Mouse (Mus musculus): ENCODE measurements around the gene Grin2b.

DNA sequence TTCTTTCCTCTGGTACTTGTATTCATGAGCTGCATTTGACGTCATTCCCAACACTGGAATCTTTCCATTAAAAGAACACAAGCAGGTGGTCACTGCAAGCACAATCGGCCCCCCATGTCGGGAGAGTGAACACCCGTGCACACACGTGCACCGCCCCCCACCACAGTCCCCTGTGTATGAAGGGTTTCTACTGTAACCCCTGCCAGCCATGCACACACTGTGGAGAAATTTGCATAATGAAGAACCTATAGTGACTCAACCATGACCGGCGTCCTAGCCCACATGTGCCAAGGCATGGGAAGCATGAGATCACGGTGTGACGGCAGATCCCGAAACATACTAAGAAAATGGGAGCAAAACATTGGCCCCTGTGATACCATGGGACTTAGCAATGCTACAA is 179.9 kb downstream of the Grin2b start:
- no peak for TF ChIP-seq CTCF (IDR thresholded peaks at IDR 0.05; ENCODE audit: low read depth, low read length)
- TF ChIP-seq POLR2A (IDR thresholded peaks at IDR 0.05; ENCODE audit: insufficient read depth, low read length): no peak
